Mouse (Mus musculus) kidney, postnatal 4 days (tissue): ENCODE results near the gene Dhx34.

ENCODE experiments used
- DNase-seq, 2 experiments: peaks; one replicate each; pipeline ENCODE4 v3.0.0; 2021; ENCODE audit warnings: mixed read lengths in 2 of 2

Gene Dhx34

DNA sequence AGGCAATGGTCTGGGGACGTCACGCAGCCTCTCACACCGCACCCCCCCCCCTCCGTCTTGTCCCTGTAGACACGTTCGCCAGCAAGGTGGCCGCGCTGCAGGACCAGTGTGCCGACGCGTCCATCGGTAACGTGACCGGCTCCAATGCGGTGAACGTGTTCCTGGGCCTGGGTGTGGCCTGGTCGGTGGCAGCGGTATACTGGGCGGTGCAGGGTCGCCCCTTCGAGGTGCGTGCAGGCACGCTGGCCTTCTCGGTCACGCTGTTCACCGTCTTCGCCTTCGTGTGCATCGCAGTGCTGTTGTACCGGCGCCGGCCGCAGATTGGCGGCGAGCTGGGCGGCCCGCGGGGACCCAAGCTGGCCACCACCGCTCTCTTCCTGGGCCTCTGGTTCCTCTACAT lies 63.1 kb downstream of the Dhx34 start:
- DNase-seq: peak in 1 of 2 experiments; percentile 26

DNA sequence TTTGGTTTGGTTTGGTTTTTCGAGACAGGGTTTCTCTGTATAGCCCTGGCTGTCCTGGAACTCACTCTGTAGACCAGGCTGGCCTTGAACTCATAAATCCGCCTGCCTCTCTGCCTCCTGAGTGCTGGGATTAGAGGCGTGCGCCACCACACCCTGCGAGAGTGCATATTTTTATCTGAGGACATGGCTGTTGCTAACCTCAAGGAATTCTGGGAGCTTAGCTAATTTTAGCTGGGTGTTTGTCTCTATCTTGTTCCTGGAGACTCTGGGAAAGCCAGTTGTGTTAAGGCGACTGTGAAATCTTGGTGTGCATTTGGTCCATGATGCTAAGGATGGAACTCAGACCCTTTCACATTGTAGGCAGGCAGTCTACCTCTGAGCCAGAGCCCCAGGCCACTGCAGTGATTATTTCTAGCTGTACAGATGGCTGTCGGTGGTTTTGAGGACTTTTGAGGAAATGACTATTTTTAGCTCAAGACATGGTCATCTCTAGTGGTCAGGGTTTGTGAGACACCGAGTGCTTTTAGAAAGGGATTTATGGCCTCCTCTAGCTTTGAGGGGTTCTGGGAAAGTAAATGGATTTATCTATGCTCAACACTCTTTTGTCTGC lies 65.6 kb downstream of the Dhx34 start:
- DNase-seq: no peak

DNA sequence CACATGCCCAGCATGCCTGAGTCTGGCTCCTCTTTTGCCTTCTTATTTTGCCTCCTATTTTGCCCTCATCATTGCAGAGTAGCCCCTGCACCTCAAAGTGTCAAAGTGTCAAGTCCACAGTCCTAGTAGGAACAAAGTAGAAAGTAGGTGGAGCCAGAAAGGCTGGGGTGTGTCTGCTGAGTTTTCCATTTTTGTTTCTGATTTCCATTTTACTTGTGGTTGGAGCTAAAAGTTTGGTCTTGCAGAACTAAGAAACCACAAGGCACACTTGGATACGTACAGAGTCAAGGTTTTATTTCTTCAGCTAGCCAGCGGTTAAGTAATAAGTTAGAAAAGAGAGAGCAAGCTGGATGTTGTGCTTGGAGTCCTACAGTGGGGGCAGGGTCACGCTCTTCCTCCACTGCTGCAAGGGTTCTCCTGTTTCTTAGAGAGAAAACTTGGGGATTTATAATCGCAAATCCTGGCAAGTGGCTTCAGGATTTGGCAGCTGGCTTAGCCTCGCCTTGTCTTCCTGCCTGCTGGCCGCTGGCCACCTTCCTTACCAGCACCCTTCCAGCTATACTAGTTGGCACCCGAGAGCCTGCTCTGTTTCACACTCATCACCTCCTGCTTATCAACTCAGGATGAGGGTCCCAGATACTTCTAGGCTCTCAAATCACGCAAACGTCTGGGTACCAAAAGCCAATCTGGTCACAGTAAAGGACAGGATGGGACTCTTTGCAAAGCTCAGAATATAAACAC lies 66.5 kb downstream of the Dhx34 start:
- DNase-seq: no peak

DNA sequence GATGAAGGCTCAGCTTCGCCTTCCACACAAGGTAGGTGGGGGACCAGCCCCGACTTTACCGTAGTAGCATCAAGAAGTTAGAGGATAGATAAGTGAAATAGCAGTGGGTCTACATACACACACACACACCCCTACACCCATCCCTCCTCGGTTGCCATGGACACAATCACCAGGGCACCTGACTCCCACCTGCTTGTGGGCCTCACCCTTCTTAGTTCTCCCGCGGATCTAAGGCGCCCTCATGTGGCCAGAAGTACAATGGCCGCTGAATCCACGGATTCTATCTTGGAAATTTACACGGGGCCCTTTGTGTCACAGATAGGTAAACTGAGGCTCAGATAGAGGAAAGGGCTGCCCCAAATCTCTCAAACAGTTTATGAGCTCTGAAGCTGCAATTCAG lies 68.3 kb downstream of the Dhx34 start:
- peak; percentile 69 to 74 for DNase-seq

DNA sequence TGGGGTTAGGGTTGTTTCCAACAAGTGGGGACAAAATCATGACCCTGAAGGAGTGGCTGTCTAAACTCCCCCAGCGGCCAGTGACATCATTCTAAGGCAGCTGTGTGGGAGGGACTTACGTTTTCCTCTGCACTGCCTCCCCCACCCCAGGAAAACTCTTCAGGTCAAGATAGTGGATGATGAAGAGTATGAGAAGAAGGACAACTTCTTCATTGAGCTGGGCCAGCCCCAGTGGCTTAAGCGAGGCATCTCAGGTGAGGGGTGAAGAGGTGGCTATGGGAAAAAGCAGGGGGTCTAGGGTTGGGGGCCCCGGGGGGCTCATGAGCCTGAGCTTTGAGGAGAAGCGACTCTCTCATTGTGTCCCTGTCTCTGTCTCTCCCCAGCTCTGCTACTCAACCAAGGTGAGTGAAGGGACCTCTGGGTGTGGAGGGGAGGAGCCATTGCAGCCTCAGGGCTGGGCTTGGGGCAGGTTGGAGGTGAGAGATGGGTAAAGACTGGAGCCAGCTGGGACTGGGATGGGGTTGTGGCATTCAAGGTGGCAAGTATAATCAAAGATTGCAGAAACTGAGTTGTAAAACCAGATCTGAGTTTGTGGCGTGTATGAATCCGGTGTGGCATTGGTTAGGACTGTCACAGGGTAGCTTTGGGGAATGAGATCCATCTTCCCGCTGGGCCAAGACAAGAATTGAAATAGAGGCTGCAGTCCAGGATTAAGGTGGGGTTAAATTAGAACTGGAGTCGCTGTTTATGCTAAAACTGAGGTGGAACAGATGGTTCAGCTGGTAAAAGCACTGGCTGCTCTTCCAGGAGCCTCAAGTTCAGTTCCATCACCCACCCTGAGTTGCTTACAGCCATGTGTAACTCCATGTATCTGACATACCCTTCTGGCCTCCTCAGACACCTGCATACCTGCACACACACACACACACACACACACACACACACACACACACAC lies 71.4 kb downstream of the Dhx34 start:
- DNase-seq: no peak

DNA sequence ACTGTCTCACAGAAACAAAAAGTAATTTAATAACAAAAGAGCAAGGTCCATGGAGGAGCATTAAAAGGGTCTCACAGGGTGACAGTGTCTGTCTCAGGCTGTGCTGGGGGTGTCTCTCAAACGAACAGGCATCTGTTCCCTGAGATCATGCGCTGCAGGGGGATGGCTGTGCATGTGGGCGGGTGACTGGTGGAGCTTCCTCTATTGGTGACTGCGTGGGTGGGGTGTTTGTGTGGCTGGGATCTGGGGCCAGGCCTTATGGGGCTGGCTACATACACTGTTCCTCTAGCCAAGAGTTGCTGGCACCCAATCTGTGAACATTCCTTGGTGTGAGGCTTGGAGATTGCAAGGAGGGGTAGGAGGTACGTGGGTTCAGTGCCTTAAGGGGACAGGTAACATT lies 72.6 kb downstream of the Dhx34 start:
- DNase-seq: no peak

DNA sequence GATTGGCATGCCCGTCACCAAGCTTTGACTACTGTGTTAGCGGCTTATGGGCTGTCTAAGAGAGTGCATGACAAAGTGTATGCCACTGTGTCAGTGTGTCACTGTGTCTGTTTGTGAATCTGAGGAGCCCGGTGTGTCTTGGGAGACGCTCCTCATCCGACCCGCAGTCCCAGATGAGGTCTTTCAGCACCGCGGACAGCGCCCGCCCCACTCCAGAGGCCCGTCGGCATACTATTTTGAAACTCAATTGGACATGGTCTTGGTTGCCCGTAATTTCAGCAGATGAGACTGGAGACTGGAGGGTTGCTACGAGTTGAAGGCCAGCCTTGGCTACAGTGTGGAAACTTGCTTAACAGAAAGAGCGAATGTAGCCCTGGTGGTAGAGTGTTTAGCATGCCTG lies 74.2 kb downstream of the Dhx34 start:
- DNase-seq: peak; percentile 92
